Mouse (Mus musculus) CH12F3 (cell line): ENCODE data around the gene Iqsec3.

Source experiments
- in situ Hi-C: fragments of 300-500 bp; cut with MboI; formaldehyde crosslinking; loops from 2 replicates; pipeline ENCODE4 v1.14.3; 2020; ENCODE audit warnings: low sequenced_read_pairs

Gene Iqsec3

DNA sequence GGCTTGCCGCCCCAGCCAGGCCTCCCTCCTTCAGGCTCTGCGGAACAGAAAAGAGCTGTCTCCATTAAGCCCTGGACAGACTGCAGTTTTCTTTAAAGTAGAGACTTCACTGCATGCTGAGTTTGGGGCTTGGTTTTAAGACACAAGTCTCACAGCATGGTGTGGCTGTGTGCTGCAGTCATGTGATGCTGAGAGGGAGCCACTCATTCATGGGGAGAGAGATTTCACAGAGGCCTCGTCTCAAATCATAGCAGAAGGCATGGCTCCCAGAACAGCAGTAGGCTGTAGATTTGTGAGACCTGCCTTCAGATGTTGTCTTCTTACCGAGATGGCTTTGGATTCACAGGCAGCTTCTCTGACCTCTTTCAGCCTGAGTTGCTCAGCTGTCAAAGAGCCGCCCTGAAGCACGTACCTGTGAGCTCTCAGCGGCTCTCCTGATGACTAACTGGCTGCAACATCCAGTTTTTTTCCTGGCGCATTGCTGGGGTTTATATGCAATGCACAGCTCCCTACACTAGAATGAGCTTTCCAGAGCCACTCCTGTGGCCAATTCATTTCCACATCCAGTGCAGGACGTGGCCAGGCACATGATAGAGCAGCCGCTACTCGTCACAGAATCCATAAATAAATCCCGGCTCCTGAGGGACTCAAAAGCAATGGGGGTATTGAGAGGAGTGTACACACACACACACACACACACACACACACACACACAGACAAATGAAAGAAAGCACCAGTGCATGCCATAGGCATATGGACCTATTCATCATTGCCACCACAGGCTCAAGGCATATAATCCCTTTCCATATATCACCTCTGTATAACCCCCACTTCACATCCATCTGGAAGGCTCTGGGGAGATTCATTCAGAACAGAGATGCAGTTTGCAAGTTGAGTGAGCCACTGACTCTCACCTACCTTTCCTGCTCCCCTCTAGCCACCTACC lies 18.7 kb downstream of the Iqsec3 start:
- in situ Hi-C loops, result no loop called here

DNA sequence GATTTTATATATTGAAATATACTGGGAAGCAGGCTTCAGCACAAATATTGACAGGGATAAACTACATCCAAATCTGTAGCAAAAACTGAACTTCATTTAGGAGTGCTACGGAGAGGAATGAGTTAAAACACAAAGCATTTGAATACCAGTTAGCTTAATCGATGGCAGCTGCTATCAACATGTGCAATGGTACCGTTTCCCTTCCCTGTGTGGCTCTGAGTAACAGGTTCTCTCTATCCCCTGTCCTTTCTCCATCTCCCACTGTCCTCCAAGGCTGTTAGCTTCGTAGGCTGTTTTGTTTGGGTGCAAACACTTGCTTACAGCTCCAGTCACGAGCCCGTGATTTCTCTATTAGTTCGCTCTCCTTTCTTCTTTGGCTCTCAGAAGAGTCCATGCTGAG lies 19.7 kb downstream of the Iqsec3 start:
- in situ Hi-C loops, result no loop called here

DNA sequence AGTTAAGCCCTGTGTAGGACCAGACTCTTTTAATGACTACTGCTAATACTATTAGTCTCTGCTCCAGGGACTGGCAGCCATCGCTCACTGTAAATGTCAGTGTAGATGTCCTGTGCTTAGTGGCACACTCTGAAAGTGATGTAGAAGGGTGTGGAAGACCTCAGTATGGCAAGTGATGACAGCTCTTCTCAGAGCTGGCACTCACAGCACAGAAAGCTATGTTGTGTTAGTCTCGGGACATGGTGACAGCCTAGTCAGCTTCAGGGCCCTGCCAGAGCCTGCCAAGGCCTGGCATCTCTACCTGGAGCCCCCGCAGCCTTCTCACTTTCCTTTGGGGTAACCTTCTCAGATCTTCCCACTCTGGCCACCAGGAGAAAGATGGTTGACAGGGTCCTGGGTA lies 21.8 kb downstream of the Iqsec3 start:
- in situ Hi-C loops, result no loop called here

GRCm38 (mm10) chr6:121440696-121441220 lies 32.7 kb downstream of the Iqsec3 start:
- in situ Hi-C loops, result no loop called here

- in situ Hi-C loops, result no loop called here
Measured at GRCm38 (mm10) chr6:121424830-121425229, 48.6 kb downstream of the Iqsec3 start.

DNA sequence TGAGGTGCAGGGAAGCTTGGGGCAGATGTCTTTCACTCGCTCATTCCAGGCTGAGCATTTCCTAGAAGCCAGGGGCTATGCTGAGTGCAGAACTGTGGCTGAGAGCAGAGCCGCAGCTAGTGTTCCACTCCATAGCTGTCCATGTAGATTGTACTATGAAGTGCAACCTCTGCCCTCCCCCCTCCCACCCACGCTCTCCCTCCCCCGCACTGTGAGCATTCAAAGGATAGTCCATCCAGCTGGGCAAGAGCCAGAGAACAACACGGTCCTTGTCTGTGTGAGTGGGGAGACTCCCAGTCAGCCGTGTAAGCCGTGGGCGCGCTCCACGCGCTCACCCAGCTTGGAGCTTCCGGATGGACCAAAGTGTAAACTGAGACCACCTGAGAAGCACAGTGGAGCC lies 49.1 kb downstream of the Iqsec3 start:
- in situ Hi-C loops, result no loop called here

DNA sequence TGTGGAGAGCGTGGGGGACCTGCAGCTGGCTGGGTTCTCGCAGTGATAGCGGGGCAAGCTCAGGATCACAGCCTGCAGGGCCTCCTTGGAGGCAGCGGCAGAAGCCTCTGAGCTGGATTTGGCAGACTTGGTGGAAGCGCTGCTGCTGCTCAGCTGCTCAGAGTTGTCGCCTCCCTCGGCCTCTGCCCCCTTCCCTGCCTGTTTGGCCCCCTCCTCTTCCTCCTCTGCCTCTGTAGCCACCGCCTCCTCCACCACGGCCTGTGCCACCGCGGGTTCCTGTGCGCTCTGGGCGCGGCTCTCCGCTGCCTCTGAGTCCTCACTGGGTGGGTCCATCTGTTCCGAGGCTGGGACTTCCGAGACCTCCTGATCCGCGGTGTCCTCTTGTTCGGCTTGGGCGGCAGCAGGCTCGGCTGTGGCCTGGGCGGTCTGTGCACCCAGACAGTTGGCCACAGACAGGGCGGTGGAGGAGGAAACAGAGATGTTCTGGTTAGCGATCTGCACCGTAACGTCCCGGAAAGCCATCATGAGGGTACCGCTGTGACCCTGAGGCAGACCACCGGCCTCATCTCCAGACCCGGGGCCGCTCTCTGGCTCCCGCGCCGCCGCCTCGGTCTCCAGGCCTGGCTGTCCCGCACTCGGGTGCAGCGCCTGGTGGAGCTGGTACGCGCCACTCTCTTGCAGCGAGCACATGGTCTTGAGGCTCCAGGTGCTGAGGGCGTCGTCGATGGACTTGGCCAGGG lies 60.8 kb downstream of the Iqsec3 start:
- in situ Hi-C loops, result no loop called here

DNA sequence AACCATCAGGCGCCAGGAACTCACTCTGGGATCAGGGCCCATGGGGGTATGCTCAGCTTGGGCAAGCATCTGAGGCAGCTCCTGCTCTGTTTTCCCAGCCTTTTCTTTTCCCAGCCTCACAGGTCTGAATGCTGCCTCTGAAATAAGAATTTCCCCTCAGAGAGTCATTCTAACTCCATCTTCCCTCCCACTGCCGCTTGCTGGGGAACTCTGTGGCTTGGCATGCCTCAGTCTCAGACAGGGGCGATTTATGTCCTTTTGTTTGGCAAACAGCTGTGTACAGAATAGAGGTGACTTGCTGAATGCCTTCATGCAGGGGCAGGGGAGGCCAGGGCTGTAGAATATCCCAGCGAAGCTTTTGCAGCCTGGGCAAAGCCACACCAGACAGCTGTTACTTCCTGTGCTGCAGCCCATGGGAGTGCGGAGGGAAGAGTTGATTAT lies 65.9 kb downstream of the Iqsec3 start:
- in situ Hi-C loops, result no loop called here

DNA sequence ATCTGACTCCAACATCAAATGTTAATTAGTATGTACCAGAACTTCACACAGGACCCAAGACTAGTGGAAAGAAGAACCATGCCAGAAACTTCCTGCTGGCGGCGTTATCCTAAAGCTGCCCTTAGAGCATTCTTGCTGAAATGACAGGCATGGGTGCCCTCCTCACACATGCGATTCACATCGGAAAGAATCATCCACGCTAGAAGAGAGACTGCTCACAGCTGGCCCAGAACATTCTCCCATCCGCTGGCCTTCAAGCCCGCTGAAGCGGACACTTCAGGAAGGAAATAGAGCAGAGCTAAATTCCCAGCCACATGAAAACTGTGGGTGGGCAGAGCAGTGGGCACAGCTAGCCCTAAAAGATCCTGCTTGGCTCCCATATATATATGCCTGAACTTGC lies 68.2 kb downstream of the Iqsec3 start:
- in situ Hi-C loops, result no loop called here

DNA sequence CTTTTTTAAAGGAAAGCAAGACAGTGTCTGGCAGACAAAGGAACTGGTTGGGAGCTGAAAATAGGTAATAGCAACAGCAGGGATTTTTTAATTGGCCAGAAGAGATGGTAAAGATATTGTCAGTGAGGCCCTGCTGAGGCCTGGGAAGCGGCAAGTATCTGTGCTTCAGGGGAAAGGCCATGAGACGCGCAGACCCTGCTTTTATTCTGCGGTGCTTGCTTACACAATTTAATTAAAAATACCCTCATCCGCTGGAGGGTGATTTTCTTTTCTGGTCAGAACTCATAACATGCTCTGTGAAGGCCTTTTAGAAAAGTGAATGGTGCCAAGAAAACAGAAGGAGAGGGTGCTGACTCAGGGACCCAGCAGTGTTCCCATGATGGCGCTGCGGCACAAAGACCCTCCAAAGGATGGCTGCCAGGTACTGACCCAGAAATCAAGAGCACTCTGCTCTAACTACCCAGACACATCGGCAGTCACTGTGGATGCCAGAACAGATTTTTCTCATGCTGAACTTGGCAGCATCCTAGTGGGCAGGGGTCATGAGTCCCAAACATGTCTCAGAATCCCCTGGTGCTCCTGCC lies 70.7 kb downstream of the Iqsec3 start:
- in situ Hi-C loops, result no loop called here

GRCm38 (mm10) chr6:121401826-121402660 lies 71.4 kb downstream of the Iqsec3 start:
- in situ Hi-C loops, result no loop called here

GRCm38 (mm10) chr6:121401140-121401539 lies 72.3 kb downstream of the Iqsec3 start:
- in situ Hi-C loops, result no loop called here

DNA sequence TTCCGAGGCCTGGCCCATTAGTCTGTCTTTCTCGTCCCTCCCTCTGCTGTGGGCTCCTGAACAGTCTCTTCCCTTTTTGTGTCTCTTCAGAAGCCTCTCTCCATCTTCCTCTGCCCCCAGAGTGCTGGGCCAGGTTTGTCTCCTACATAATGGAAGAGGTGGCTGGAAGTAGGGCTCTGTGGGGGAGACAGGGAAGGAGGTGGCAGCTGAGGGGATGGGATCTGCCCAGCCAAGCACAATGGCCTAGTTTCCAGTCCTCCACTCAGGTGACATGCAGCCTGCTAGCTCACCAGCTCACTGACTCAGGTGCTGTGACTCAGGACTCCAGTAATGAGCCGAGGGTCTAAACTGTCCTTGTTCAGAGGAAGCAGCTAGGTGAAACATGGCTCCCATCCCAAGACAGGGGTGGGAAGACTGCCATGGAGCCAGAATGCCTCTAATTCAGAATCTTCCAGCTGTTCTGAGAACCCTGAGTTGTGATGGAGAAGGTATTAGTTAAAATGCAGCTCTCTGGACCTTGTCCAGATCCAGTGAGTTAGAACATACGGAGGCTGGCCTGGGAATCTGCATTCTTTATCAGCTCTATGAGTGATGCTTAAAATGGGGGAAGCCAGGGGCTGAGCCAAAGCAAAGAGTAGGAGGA lies 80.7 kb downstream of the Iqsec3 start:
- in situ Hi-C loops, result no loop called here

- in situ Hi-C loops, result no loop called here
Measured at GRCm38 (mm10) chr6:121385397-121385796, 88.1 kb downstream of the Iqsec3 start.

GRCm38 (mm10) chr6:121382071-121382470 lies 91.4 kb downstream of the Iqsec3 start:
- in situ Hi-C loops, result no loop called here

GRCm38 (mm10) chr6:121380576-121380975 lies 92.9 kb downstream of the Iqsec3 start:
- in situ Hi-C loops, result no loop called here

DNA sequence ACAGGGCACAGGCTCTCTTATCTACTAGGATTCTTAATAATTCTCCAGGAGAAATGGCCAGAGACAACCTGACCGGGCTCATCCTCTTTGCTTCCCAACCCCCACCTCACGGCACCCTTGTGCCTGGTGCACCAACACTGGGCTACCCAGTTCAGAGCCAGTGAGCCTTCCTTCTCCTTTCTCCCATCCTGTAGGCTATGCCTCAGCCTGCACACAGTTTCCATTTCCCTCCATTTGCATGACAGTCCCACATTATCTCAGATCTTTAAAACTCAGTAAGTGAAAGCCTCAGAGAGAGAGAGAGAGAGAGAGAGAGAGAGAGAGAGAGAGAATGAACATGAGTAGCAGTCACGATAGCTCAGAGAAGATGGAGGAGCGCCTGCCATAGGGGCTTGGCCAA lies 95.2 kb downstream of the Iqsec3 start:
- in situ Hi-C loops, result no loop called here

DNA sequence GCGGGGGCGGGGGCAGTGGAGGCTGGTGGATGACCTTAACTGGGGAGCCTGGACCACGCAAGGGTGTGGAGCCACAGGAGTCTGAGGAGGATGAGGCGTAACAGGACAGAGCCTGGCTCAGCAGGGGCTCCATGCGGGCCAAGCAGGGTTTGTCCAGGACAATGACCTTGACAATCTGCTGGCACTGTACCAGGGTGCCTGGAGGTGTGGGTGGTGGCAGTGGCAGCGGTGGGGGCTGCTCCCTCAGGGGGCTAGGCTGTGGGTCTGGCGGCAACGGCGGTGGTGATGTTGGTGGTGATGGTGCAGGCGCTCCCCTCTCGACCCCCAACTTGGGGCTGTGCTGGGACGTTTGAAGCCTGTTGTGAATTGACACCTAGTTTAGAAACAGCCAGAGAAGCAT lies 97.3 kb downstream of the Iqsec3 start:
- in situ Hi-C loops, result no loop called here

DNA sequence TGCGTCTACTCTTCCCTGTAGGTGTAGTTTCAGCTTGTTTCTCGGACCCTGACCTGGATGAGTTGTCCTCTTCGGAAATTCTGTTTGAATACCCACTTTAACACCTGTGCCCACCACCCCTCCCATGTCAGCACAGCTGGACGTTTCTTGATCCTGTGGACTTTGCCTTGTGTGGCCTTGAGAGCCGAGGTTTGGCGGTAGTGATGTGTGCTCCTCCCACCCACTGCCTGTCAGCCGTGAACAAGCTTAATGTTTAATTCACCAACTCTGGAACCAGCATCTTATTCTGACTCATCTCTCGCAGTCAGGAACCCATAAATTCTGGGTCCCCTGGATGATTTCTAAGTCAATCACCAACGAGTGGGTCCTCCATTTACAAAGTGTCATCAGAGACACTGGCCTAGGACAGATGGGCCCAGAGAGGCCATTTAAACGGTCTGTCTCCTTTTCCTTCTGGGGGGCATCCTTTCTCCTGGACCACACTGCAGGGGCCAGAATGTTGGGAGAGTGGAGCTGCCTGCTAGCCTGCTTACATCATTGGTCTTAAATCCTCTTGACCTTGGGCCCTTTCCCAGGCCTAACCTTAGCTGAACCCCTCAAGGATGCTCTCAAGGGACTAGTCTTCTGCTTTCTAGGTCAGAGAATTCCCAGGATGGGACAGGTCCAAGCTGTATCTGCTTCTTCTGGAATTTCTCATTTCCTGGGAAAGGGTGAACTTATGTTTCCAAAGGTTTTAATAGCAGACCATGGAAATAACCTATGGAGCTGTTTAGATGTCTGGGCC lies 102.1 kb downstream of the Iqsec3 start:
- in situ Hi-C loops, result no loop called here
